Mouse (Mus musculus) kidney, postnatal 0 days (tissue): Measurements from ENCODE around the gene Fbxl17. TPM values are rescaled to one million over a fixed set of nuclear protein-coding genes. Genes with fewer than 3 reads are reported as not detected.

Experiments used
- ATAC-seq: fragments of 200-750 bp; cut with Nextera tagmentation; replicated peaks from 2 replicates; pipeline ENCODE4 v1.8.0; 2017; ENCODE audit warnings: low read depth, moderate number of reproducible peaks, moderate TSS enrichment, moderate library complexity; ENCODE audit not compliant: low FRiP score
- DNase-seq: peaks from one replicate; pipeline ENCODE4 v3.0.0-alpha.2; 2016; ENCODE audit warnings: low spot score
- H3K27ac ChIP-seq: fragments of 300-500 bp; sonication (generic); 2 replicates; pipeline ENCODE4 v1.5.1; 2014; ENCODE audit warnings: mild to moderate bottlenecking
- H3K27me3 ChIP-seq: fragments of 300-500 bp; sonication (generic); 2 replicates; pipeline ENCODE4 v1.6.1; 2014; ENCODE audit warnings: low read length, mixed read lengths; ENCODE audit not compliant: insufficient read depth
- H3K36me3 ChIP-seq: fragments of 300-500 bp; sonication (generic); 2 replicates; pipeline ENCODE4 v1.6.1; 2014; ENCODE audit warnings: low read length, mixed read lengths; ENCODE audit not compliant: insufficient read depth
- H3K4me1 ChIP-seq: fragments of 300-500 bp; sonication (generic); replicated peaks from 2 replicates; pipeline ENCODE4 v1.6.1; 2014; ENCODE audit warnings: antibody characterized with exemption, low read length, mixed read lengths; ENCODE audit not compliant: insufficient read depth
- H3K4me2 ChIP-seq: fragments of 300-500 bp; sonication (generic); 2 replicates; pipeline ENCODE4 v1.6.1; 2014; ENCODE audit warnings: mild to moderate bottlenecking, low read length, moderate library complexity, mixed read lengths
- H3K4me3 ChIP-seq: fragments of 300-500 bp; sonication (generic); replicated peaks from 2 replicates; pipeline ENCODE4 v1.5.1; 2014; ENCODE audit warnings: low read depth, low read length
- H3K9ac ChIP-seq: fragments of 300-500 bp; sonication (generic); 2 replicates; pipeline ENCODE4 v1.6.1; 2014; ENCODE audit warnings: low read depth, low read length
- H3K9me3 ChIP-seq: fragments of 300-500 bp; sonication (generic); replicated peaks from 2 replicates; pipeline ENCODE4 v1.6.1; 2016; ENCODE audit warnings: low read length, inconsistent platforms, mixed read lengths
- CTCF ChIP-seq: IDR thresholded peaks from 2 replicates; pipeline ENCODE4 v1.5.1; 2016; ENCODE audit warnings: antibody characterized with exemption, low read depth, mild to moderate bottlenecking, moderate library complexity
- WGBS: fragments of 180-500 bp; shearing (Covaris S2); extraction: QIAGEN DNeasy Blood & Tissue Kit; methylation state at CpG from one replicate; pipeline ENCODE4 v1.1.7; 2014; 5-methylcytosine and 5-hydroxymethylcytosine counted together
- polyA plus RNA-seq: library from polyadenylated mRNA; unstranded; fragments of >200 nt; fragmentation: Nextera tagmentation; extraction: Ambion mirVana; gene quantifications from 2 replicates; pipeline ENCODE4 v1.2.1, GENCODE M21; 2015

The Fbxl17 gene
- polyA plus RNA-seq, 1 experiment from 2014 or later: 9.0 TPM

GRCm38 (mm10) chr17:63351682-63352081 lies 148.1 kb downstream of the Fbxl17 start:
- Histone ChIP-seq H3K36me3 (no peaks in the 10 kb centered on the region), H3K9me3 (no peaks in the 10 kb centered on the region), H3K27ac (no peak overlapping the region), H3K4me3 (no peak overlapping the region), H3K4me1 (no peaks in the 10 kb centered on the region), H3K4me2 (no peak overlapping the region), H3K9ac (no peak overlapping the region), H3K27me3 (no peaks in the 10 kb centered on the region)
- WGBS: 87% methylated on average over 2 of the region's 2 CpGs
- ATAC-seq (no peak), DNase-seq (no peak)
- TF ChIP-seq CTCF: no peak

- Histone ChIP-seq H3K4me1 (no peaks in the 10 kb centered on the region), H3K27ac (no peak overlapping the region), H3K27me3 (no peaks in the 10 kb centered on the region), H3K9me3 (no peaks in the 10 kb centered on the region), H3K4me3 (no peak overlapping the region), H3K9ac (no peak overlapping the region), H3K36me3 (no peaks in the 10 kb centered on the region), H3K4me2 (no peak overlapping the region)
- WGBS: 74% methylated on average over 4 of the region's 4 CpGs
- DNase-seq (no peak), ATAC-seq (no peak)
- no peak for TF ChIP-seq CTCF
Measured at GRCm38 (mm10) chr17:63350876-63351509, 148.8 kb downstream of the Fbxl17 start.

- 78% methylated on average over 5 of the region's 5 CpGs for WGBS
- TF ChIP-seq CTCF: no peak
- ATAC-seq: no peak
Measured at GRCm38 (mm10) chr17:63344101-63344500, 155.7 kb downstream of the Fbxl17 start.

DNA sequence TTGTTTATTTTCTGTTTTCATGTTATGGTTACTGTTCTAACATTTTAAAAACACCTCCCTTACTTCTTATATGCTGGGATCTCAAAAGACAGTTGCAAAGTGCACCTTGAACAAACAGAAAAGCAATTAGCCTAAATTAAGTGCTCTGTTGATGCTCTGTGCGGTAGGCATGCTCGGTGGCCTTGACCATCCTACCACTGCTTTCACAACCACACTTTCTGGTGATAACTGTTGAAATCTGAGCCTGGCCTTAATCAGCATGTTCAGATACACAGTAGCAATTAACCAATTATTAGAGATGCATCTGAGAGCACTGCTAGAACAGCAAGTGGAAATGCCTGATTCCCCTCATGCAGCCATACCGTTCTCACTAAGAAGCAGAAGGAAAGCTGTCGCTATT lies 156.7 kb downstream of the Fbxl17 start:
- Histone ChIP-seq H3K27me3 (no peaks in the 10 kb centered on the region), H3K9me3 (no peaks in the 10 kb centered on the region), H3K4me1 (no peaks in the 10 kb centered on the region), H3K4me2 (no peak overlapping the region), H3K9ac (no peak overlapping the region), H3K36me3 (no peaks in the 10 kb centered on the region), H3K4me3 (no peak overlapping the region), H3K27ac (no peak overlapping the region)
- ATAC-seq (no peak), DNase-seq (no peak)
- 81% methylated on average over 4 of the region's 4 CpGs for WGBS
- TF ChIP-seq CTCF: no peak

More at GRCm38 (mm10) chr17:63344101-63344500, 155.7 kb downstream of the Fbxl17 start:
- H3K4me1 ChIP-seq: no peaks in the 10 kb centered on the region
- H3K36me3 ChIP-seq: no peaks in the 10 kb centered on the region
- no peak overlapping the region for H3K9ac ChIP-seq
- H3K4me3 ChIP-seq: no peak overlapping the region
- no peak overlapping the region for H3K4me2 ChIP-seq
- no peaks in the 10 kb centered on the region for H3K27me3 ChIP-seq
- DNase-seq: no peak
- H3K27ac ChIP-seq: no peak overlapping the region
- H3K9me3 ChIP-seq: no peaks in the 10 kb centered on the region

DNA sequence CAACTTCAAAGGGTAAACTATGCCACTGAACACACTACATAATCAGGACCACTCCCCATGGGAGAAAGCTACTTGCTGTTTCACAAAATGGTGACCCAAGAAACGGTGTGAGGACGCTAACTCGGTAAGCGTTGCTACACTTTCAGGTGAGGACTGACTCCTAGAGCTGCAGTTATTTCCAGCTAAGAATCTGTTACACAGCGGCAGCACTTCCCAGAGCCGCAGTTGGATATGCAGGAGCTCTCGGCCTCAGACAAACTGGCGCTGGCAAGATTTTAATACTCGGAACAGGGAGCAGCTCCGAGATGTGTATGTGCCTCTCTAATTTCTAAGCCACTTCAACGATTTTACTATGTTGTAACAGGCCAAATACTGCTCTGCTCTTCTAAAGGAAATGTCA lies 157.4 kb downstream of the Fbxl17 start:
- Histone ChIP-seq H3K27ac (no peak overlapping the region), H3K36me3 (no peaks in the 10 kb centered on the region), H3K27me3 (no peaks in the 10 kb centered on the region), H3K9me3 (no peaks in the 10 kb centered on the region), H3K4me1 (no peaks in the 10 kb centered on the region), H3K4me3 (no peak overlapping the region), H3K9ac (no peak overlapping the region), H3K4me2 (no peak overlapping the region)
- ATAC-seq (no peak), DNase-seq (no peak)
- TF ChIP-seq CTCF: no peak
- WGBS: 89% methylated on average over 11 of the region's 11 CpGs

GRCm38 (mm10) chr17:63341203-63341602 lies 158.6 kb downstream of the Fbxl17 start:
- DNase-seq (no peak), ATAC-seq (no peak)
- H3K4me2 ChIP-seq: no peak overlapping the region
- no peaks in the 10 kb centered on the region for H3K4me1 ChIP-seq
- H3K9ac ChIP-seq: no peak overlapping the region
- WGBS: 91% methylated on average over 3 of the region's 3 CpGs
- no peaks in the 10 kb centered on the region for H3K9me3 ChIP-seq
- TF ChIP-seq CTCF: no peak
- no peaks in the 10 kb centered on the region for H3K27me3 ChIP-seq
- no peak overlapping the region for H3K4me3 ChIP-seq
- H3K27ac ChIP-seq: no peak overlapping the region
- no peaks in the 10 kb centered on the region for H3K36me3 ChIP-seq

GRCm38 (mm10) chr17:63328888-63329287 lies 170.9 kb downstream of the Fbxl17 start:
- H3K9ac ChIP-seq: no peak overlapping the region
- no peak overlapping the region for H3K4me2 ChIP-seq
- no peak overlapping the region for H3K27ac ChIP-seq
- H3K27me3 ChIP-seq: no peaks in the 10 kb centered on the region
- no peaks in the 10 kb centered on the region for H3K4me1 ChIP-seq
- H3K4me3 ChIP-seq: no peak overlapping the region
- no peak for TF ChIP-seq CTCF
- DNase-seq (no peak), ATAC-seq (no peak)
- WGBS: 69% methylated on average over 2 of the region's 2 CpGs
- H3K36me3 ChIP-seq: no peaks in the 10 kb centered on the region
- H3K9me3 ChIP-seq: no peaks in the 10 kb centered on the region
